Mouse (Mus musculus) megakaryocyte, adult 5-6 weeks (primary cell): ENCODE results near the gene Wdr27. TPM values are rescaled to one million over a fixed set of nuclear protein-coding genes. Genes with fewer than 3 reads are reported as not detected.
"Not testable (repeated sequence)": the region's sequence is repeated elsewhere in the genome, so short reads cannot be mapped to it uniquely, and the experiment has no call there.

ENCODE experiments used
- ATAC-seq: 2 replicates; pipeline ENCODE4 v1.8.0; 2016; ENCODE audit warnings: mild to moderate bottlenecking, inconsistent platforms; ENCODE audit not compliant: poor library complexity, severe bottlenecking
- total RNA-seq, 2 experiments: library from RNA; stranded (forward) in 1 of 2; stranded (reverse) in 1 of 2; fragments of 153-499, 151-499 nt in 1 of 2; fragments of 221-1000, 200-1000 nt in 1 of 2; gene quantifications; 2 replicates each; pipeline versions ENCODE4 v1.2.3 to v1.2.4; 2015 to 2017

Gene Wdr27
- total RNA-seq, 2 experiments from 2014 or later = not detected

- no peak for ATAC-seq
Measured at GRCm38 (mm10) chr17:14931469-14931868, 11.5 kb downstream of the Wdr27 start.

GRCm38 (mm10) chr17:14930697-14931096 lies 12.3 kb downstream of the Wdr27 start:
- ATAC-seq = peak; percentile 77

- no peak for ATAC-seq
Measured at GRCm38 (mm10) chr17:14928631-14929030, 14.3 kb downstream of the Wdr27 start.

GRCm38 (mm10) chr17:14927644-14928218 lies 15.2 kb downstream of the Wdr27 start:
- ATAC-seq = no peak

- peak; percentile 82 for ATAC-seq
Measured at GRCm38 (mm10) chr17:14921582-14921981, 21.4 kb downstream of the Wdr27 start.

- ATAC-seq = no peak
Measured at GRCm38 (mm10) chr17:14917866-14918265, 25.1 kb downstream of the Wdr27 start.

GRCm38 (mm10) chr17:14914401-14914800 lies 28.6 kb downstream of the Wdr27 start:
- no peak for ATAC-seq

GRCm38 (mm10) chr17:14912981-14913380 lies 30.0 kb downstream of the Wdr27 start:
- no peak for ATAC-seq

GRCm38 (mm10) chr17:14912420-14912819 lies 30.5 kb downstream of the Wdr27 start:
- ATAC-seq = no peak

GRCm38 (mm10) chr17:14910771-14911170 lies 32.2 kb downstream of the Wdr27 start:
- ATAC-seq = no peak

- no peak for ATAC-seq
Measured at GRCm38 (mm10) chr17:14909331-14909730, 33.6 kb downstream of the Wdr27 start.

- no peak for ATAC-seq
Measured at GRCm38 (mm10) chr17:14907136-14907535, 35.8 kb downstream of the Wdr27 start.

- ATAC-seq = no peak
Measured at GRCm38 (mm10) chr17:14906611-14907010, 36.3 kb downstream of the Wdr27 start.

GRCm38 (mm10) chr17:14904637-14905265 lies 38.2 kb downstream of the Wdr27 start:
- peak; percentile 54; the same call in 1 of the 2 replicates for ATAC-seq

- no peak for ATAC-seq
Measured at GRCm38 (mm10) chr17:14904206-14904605, 38.8 kb downstream of the Wdr27 start.

GRCm38 (mm10) chr17:14903212-14903611 lies 39.7 kb downstream of the Wdr27 start:
- ATAC-seq = no peak

GRCm38 (mm10) chr17:14898972-14899371 lies 44.0 kb downstream of the Wdr27 start:
- ATAC-seq = no peak

- ATAC-seq = not testable (repeated sequence)
Measured at GRCm38 (mm10) chr17:14895058-14895457, 47.9 kb downstream of the Wdr27 start.

GRCm38 (mm10) chr17:14886933-14887332 lies 56.0 kb downstream of the Wdr27 start:
- no peak for ATAC-seq

GRCm38 (mm10) chr17:14874656-14875204 lies 68.2 kb downstream of the Wdr27 start:
- ATAC-seq = no peak

- no peak for ATAC-seq
Measured at GRCm38 (mm10) chr17:14860220-14860619, 82.7 kb downstream of the Wdr27 start.

- ATAC-seq = no peak
Measured at GRCm38 (mm10) chr17:14847709-14848108, 95.2 kb downstream of the Wdr27 start.
